Mouse (Mus musculus) E14TG2a.4 (cell line): ENCODE measurements around the gene Dync2li1.

Source experiments
- H3K27me3 ChIP-seq: 2 replicates; pipeline ENCODE4 v1.6.1; 2014; ENCODE audit warnings: low read length, control low read depth; ENCODE audit not compliant: insufficient read depth
- H3K36me3 ChIP-seq: 2 replicates; pipeline ENCODE4 v1.6.1; 2014; ENCODE audit warnings: low read length, control low read depth; ENCODE audit not compliant: insufficient read depth
- H3K4me1 ChIP-seq: replicated peaks from 2 replicates; pipeline ENCODE4 v1.6.1; 2014; ENCODE audit warnings: low read depth, low read length, control low read depth
- H3K4me3 ChIP-seq: replicated peaks from 2 replicates; pipeline ENCODE4 v1.5.1; 2014; ENCODE audit warnings: mild to moderate bottlenecking, low read length
- H3K9me3 ChIP-seq: 2 replicates; pipeline ENCODE4 v1.6.1; 2014; ENCODE audit warnings: low read length, control low read depth
- CTCF ChIP-seq: conservative IDR thresholded peaks from 2 replicates; pipeline ENCODE4 v1.5.1; 2014; ENCODE audit warnings: low read length
- NANOG ChIP-seq: IDR thresholded peaks from 2 replicates; pipeline ENCODE4 v1.6.1; 2014; ENCODE audit warnings: borderline replicate concordance, low read length, mixed read lengths
- POU5F1 ChIP-seq: IDR thresholded peaks from 2 replicates; pipeline ENCODE4 v1.6.1; 2014; ENCODE audit warnings: low read length, borderline replicate concordance

The Dync2li1 gene

GRCm38 (mm10) chr17:84646477-84646876 lies 20.2 kb downstream of the Dync2li1 start:
- peaks cover 33% of the 10 kb centered on the region for H3K4me1 ChIP-seq
- H3K4me3 ChIP-seq, result no peak overlapping the region
- no peaks in the 10 kb centered on the region for H3K9me3 ChIP-seq
- no peak for TF ChIP-seq POU5F1
- no peak for TF ChIP-seq CTCF
- no peak for TF ChIP-seq NANOG
- H3K36me3 ChIP-seq, result no peaks in the 10 kb centered on the region
- H3K27me3 ChIP-seq, result no peaks in the 10 kb centered on the region

GRCm38 (mm10) chr17:84647630-84648029 lies 21.3 kb downstream of the Dync2li1 start:
- Histone ChIP-seq H3K4me1 (peaks cover 33% of the 10 kb centered on the region), H3K4me3 (no peak overlapping the region), H3K36me3 (no peaks in the 10 kb centered on the region), H3K9me3 (no peaks in the 10 kb centered on the region), H3K27me3 (no peaks in the 10 kb centered on the region)
- TF ChIP-seq CTCF (no peak), NANOG (no peak), POU5F1 (no peak)

DNA sequence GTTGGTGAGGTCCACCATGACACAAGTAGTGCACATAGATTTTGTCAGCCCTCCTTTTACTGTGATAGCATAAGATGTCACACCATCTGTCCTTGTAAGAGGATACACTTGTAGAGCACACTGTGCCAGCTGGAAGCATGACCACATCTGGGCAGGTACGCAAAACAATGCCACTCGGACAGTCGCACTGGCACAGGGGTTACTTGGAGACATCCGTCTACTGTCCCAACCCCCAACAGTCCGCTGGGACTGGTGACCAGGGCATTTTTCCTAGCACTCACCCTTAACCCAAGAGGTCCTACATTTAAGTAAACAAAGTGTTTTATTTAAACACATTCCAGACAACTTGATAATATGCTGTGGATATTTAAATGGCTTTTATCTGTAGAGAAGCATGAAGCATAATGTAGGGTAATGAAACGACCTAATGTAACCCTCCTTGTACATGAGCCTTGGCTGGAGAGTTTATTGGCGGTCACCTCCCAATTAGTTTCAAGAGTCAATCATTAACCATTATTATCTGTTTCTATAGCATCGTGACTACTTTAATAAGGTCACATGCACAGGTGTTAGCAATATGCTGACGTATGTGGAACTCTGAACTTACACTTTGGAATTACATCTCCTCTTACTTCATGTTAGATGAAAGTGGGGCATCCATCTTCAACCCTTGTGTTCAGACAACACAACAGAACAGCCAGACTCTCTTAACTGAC lies 24.2 kb downstream of the Dync2li1 start:
- peaks cover 8% of the 10 kb centered on the region for H3K4me1 ChIP-seq
- H3K4me3 ChIP-seq, result no peak overlapping the region
- no peak for TF ChIP-seq POU5F1
- no peak for TF ChIP-seq NANOG
- no peak for TF ChIP-seq CTCF
- H3K27me3 ChIP-seq, result no peaks in the 10 kb centered on the region
- H3K9me3 ChIP-seq, result no peaks in the 10 kb centered on the region
- no peaks in the 10 kb centered on the region for H3K36me3 ChIP-seq

DNA sequence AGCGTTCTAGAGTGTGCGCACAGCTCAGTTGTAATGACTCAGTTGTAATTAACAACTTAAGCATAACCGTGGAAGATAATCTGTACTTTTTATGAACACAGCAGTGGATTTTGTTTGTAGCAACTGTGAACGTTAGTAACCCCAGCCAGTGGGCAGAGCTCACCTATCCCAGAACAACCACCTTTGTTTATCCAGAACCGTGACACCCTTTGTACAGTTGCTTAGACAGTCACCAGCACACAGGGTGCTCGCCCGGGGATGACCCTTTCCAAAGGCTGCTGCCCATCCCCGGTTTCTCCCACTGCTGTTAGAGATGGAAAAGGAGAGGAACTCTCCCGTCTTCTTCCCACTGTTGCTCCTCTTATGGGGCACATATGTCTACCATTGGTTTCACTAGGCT lies 27.2 kb downstream of the Dync2li1 start:
- no peaks in the 10 kb centered on the region for H3K9me3 ChIP-seq
- TF ChIP-seq CTCF, result no peak
- no peak for TF ChIP-seq NANOG
- TF ChIP-seq POU5F1, result no peak
- no peaks in the 10 kb centered on the region for H3K36me3 ChIP-seq
- H3K27me3 ChIP-seq, result no peaks in the 10 kb centered on the region
- peaks cover 13% of the 10 kb centered on the region for H3K4me1 ChIP-seq
- no peak overlapping the region for H3K4me3 ChIP-seq

DNA sequence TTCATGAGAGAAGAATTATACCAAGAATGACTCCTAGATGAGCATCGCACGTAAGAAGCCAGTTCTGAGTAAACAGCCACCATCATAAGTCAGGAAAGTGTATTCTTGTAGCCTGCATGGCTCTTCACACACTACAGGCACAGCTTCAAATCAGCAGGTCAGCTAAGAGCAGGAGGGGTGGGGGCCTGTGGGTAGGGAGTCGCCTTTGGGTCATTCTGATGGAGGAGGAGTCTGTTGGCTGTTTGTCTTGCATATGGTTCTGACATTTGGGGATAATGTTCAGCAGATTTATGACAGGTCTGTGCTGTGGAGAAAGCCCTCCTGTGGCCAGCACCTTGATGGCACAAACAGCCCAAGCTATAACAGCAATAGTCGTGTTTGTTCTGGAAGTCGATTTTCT lies 29.9 kb downstream of the Dync2li1 start:
- no peaks in the 10 kb centered on the region for H3K36me3 ChIP-seq
- H3K9me3 ChIP-seq, result no peaks in the 10 kb centered on the region
- H3K4me1 ChIP-seq, result peaks cover 13% of the 10 kb centered on the region
- no peak for TF ChIP-seq POU5F1
- no peak for TF ChIP-seq NANOG
- no peak for TF ChIP-seq CTCF
- no peak overlapping the region for H3K4me3 ChIP-seq
- H3K27me3 ChIP-seq, result no peaks in the 10 kb centered on the region

DNA sequence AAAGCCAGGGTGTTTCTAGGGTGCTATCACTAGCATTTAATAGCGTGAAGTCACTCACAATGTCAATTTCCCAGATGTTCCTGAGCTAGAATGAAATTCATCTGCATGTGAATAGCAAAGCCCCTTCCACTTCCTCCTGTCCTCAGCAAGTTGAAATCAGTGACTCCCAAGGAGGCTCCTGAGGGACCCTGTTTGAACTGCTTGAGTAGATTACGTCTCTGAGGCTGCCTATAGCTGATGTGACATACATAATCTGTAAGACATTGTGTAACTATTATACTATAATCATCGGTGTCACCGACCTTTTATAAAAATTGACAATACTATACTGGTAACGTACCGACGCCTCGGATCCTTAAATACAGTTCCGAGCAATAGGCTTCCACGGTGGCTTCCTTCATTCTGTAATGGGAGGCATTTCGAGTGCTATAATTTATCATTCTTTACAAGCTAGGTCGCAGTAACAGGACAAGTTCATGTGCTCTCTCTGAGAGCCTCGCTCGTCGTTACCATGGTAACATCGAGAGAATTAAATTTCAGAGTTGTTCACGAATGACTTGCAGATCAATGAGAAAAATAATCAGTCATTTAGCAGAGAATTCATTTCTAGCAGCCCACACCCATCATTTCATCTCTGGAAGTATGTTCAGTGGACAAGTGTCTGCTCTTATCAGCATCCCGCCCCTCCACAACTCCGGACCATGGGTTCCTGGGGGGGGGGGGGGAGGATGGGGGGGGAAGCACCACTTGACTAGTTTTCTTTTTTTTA lies 30.5 kb downstream of the Dync2li1 start:
- Histone ChIP-seq H3K4me3 (no peak overlapping the region), H3K27me3 (no peaks in the 10 kb centered on the region), H3K36me3 (no peaks in the 10 kb centered on the region), H3K9me3 (no peaks in the 10 kb centered on the region), H3K4me1 (peaks cover 13% of the 10 kb centered on the region)
- TF ChIP-seq CTCF (no peak), NANOG (no peak), POU5F1 (no peak)

- TF ChIP-seq NANOG, result no peak
- TF ChIP-seq CTCF, result no peak
- no peak for TF ChIP-seq POU5F1
- Histone ChIP-seq H3K4me3 (no peak overlapping the region), H3K36me3 (no peaks in the 10 kb centered on the region), H3K4me1 (peaks cover 13% of the 10 kb centered on the region), H3K27me3 (no peaks in the 10 kb centered on the region), H3K9me3 (no peaks in the 10 kb centered on the region)
Measured at GRCm38 (mm10) chr17:84657422-84657732, 31.1 kb downstream of the Dync2li1 start.

DNA sequence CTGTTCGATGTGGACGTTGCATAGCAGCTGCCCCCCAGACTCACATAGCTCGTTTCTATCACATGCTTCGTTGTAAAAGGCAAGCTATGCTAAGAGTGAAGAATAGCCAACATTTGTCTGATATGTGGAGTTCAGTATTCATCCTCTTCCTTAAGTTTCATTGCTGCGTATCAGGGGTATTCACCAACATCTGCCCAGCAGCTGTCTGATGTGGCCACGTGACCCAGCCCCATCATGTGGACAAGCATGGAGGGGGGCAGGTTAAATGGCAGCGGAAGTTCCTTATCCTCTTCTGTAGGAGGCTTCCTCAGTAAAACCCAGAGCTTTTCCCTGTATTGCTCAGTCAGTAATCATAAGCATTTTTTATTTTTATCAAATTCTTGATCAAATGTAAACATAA lies 31.5 kb downstream of the Dync2li1 start:
- Histone ChIP-seq H3K9me3 (no peaks in the 10 kb centered on the region), H3K27me3 (no peaks in the 10 kb centered on the region), H3K4me3 (no peak overlapping the region), H3K4me1 (peaks cover 13% of the 10 kb centered on the region), H3K36me3 (no peaks in the 10 kb centered on the region)
- TF ChIP-seq POU5F1 (no peak), CTCF (no peak), NANOG (no peak)

GRCm38 (mm10) chr17:84658195-84658594 lies 31.9 kb downstream of the Dync2li1 start:
- H3K4me1 ChIP-seq, result peaks cover 13% of the 10 kb centered on the region
- no peaks in the 10 kb centered on the region for H3K9me3 ChIP-seq
- H3K36me3 ChIP-seq, result no peaks in the 10 kb centered on the region
- no peaks in the 10 kb centered on the region for H3K27me3 ChIP-seq
- H3K4me3 ChIP-seq, result no peak overlapping the region
- TF ChIP-seq CTCF, result no peak
- no peak for TF ChIP-seq POU5F1
- TF ChIP-seq NANOG, result no peak
